Mouse (Mus musculus): Measurements from ENCODE around the gene Elane. TPM values are rescaled to one million over a fixed set of nuclear protein-coding genes. Genes with fewer than 3 reads are reported as not detected.

The Elane gene
- polyA plus RNA-seq, 1 experiment from 2014 or later, result 0.47 TPM

Small RNA genes within 50 kb of the gene (microRNA-seq; reads per million reads assigned to microRNA genes)
- not detected for gene Mir6910

Other genes with a start within 250 kb of the Elane start
- 19.8 and 20.8 TPM in 2 replicates for gene Shc2, start 248.3 kb upstream of the Elane start, polyA plus RNA-seq (2014; fragmentation: Nextera tagmentation; extraction: Ambion mirVana)
- gene Odf3l2, start 240.5 kb upstream of the Elane start, polyA plus RNA-seq (2014; fragmentation: Nextera tagmentation; extraction: Ambion mirVana), result 0.27 and 0.31 TPM in 2 replicates
- gene Madcam1, start 221.7 kb upstream of the Elane start, polyA plus RNA-seq (2014; fragmentation: Nextera tagmentation; extraction: Ambion mirVana), result 0.68 and 1.2 TPM in 2 replicates
- gene Tpgs1, start 216.9 kb upstream of the Elane start, polyA plus RNA-seq (2014; fragmentation: Nextera tagmentation; extraction: Ambion mirVana), result 107 and 108 TPM in 2 replicates
- 78.9 and 81.8 TPM in 2 replicates for gene Cdc34, start 204.1 kb upstream of the Elane start, polyA plus RNA-seq (2014; fragmentation: Nextera tagmentation; extraction: Ambion mirVana)
- 1.5 and 1.8 TPM in 2 replicates for gene Gzmm, start 197.2 kb upstream of the Elane start, polyA plus RNA-seq (2014; fragmentation: Nextera tagmentation; extraction: Ambion mirVana)
- 930 and 976 TPM in 2 replicates for gene Bsg, start 181.8 kb upstream of the Elane start, polyA plus RNA-seq (2014; fragmentation: Nextera tagmentation; extraction: Ambion mirVana)
- 2.9 and 4.3 TPM in 2 replicates for gene Hcn2, start 169.6 kb upstream of the Elane start, polyA plus RNA-seq (2014; fragmentation: Nextera tagmentation; extraction: Ambion mirVana)
- gene Polrmt, start 139.7 kb upstream of the Elane start, polyA plus RNA-seq (2014; fragmentation: Nextera tagmentation; extraction: Ambion mirVana), result 32.8 and 36.5 TPM in 2 replicates
- gene Fgf22, start 131.2 kb upstream of the Elane start, polyA plus RNA-seq (2014; fragmentation: Nextera tagmentation; extraction: Ambion mirVana), result 1.4 and 1.6 TPM in 2 replicates
- 92.8 and 96.7 TPM in 2 replicates for gene Rnf126, start 119.3 kb upstream of the Elane start, polyA plus RNA-seq (2014; fragmentation: Nextera tagmentation; extraction: Ambion mirVana)
- 1.6 and 2.2 TPM in 2 replicates for gene Fstl3, start 109.0 kb upstream of the Elane start, polyA plus RNA-seq (2014; fragmentation: Nextera tagmentation; extraction: Ambion mirVana)
- gene Prss57, start 95.3 kb upstream of the Elane start, polyA plus RNA-seq (2014; fragmentation: Nextera tagmentation; extraction: Ambion mirVana), result 0.08 and 0.29 TPM in 2 replicates
- 240 and 247 TPM in 2 replicates for gene Palm, start 92.7 kb upstream of the Elane start, polyA plus RNA-seq (2014; fragmentation: Nextera tagmentation; extraction: Ambion mirVana)
- gene Misp, start 65.3 kb upstream of the Elane start, polyA plus RNA-seq (2014; fragmentation: Nextera tagmentation; extraction: Ambion mirVana), result 0.08 and 0.74 TPM in 2 replicates
- gene Ptbp1, start 31.8 kb upstream of the Elane start, polyA plus RNA-seq (2014; fragmentation: Nextera tagmentation; extraction: Ambion mirVana), result 59.5 and 62.6 TPM in 2 replicates
- gene Prtn3, start 11.8 kb upstream of the Elane start, polyA plus RNA-seq (2014; fragmentation: Nextera tagmentation; extraction: Ambion mirVana), result 10.1 and 12.8 TPM in 2 replicates
- gene Plppr3, start 11.6 kb upstream of the Elane start, polyA plus RNA-seq (2014; fragmentation: Nextera tagmentation; extraction: Ambion mirVana), result 288 and 294 TPM in 2 replicates
- gene Cfd, start 4.6 kb downstream of the Elane start, polyA plus RNA-seq (2014; fragmentation: Nextera tagmentation; extraction: Ambion mirVana), result not detected in 2 replicates
- 42.0 and 42.5 TPM in 2 replicates for gene Med16, start 22.7 kb downstream of the Elane start, polyA plus RNA-seq (2014; fragmentation: Nextera tagmentation; extraction: Ambion mirVana)
- 1.1 TPM in 1 of 2 replicates, not detected in the other for gene Gm26602, start 24.6 kb downstream of the Elane start, polyA plus RNA-seq (2014; fragmentation: Nextera tagmentation; extraction: Ambion mirVana)
- 1.7 and 2.6 TPM in 2 replicates for gene Kiss1r, start 30.7 kb downstream of the Elane start, polyA plus RNA-seq (2014; fragmentation: Nextera tagmentation; extraction: Ambion mirVana)
- 228 and 232 TPM in 2 replicates for gene R3hdm4, start 35.0 kb downstream of the Elane start, polyA plus RNA-seq (2014; fragmentation: Nextera tagmentation; extraction: Ambion mirVana)
- 3.4 and 3.8 TPM in 2 replicates for gene Arid3a, start 40.8 kb downstream of the Elane start, polyA plus RNA-seq (2014; fragmentation: Nextera tagmentation; extraction: Ambion mirVana)
- 91.8 and 97.8 TPM in 2 replicates for gene Wdr18, start 73.9 kb downstream of the Elane start, polyA plus RNA-seq (2014; fragmentation: Nextera tagmentation; extraction: Ambion mirVana)
- gene Grin3b, start 84.5 kb downstream of the Elane start, polyA plus RNA-seq (2014; fragmentation: Nextera tagmentation; extraction: Ambion mirVana), result 0.30 and 0.33 TPM in 2 replicates
- 22.6 and 22.8 TPM in 2 replicates for gene Tmem259, start 98.1 kb downstream of the Elane start, polyA plus RNA-seq (2014; fragmentation: Nextera tagmentation; extraction: Ambion mirVana)
- 28.4 and 37.6 TPM in 2 replicates for gene Cnn2, start 102.3 kb downstream of the Elane start, polyA plus RNA-seq (2014; fragmentation: Nextera tagmentation; extraction: Ambion mirVana)
- gene Abca7, start 110.2 kb downstream of the Elane start, polyA plus RNA-seq (2014; fragmentation: Nextera tagmentation; extraction: Ambion mirVana), result 4.1 and 4.5 TPM in 2 replicates
- gene Arhgap45, start 130.4 kb downstream of the Elane start, polyA plus RNA-seq (2014; fragmentation: Nextera tagmentation; extraction: Ambion mirVana), result 1.1 and 1.7 TPM in 2 replicates
- 142 and 150 TPM in 2 replicates for gene Polr2e, start 153.5 kb downstream of the Elane start, polyA plus RNA-seq (2014; fragmentation: Nextera tagmentation; extraction: Ambion mirVana)
- gene Gpx4, start 160.9 kb downstream of the Elane start, polyA plus RNA-seq (2014; fragmentation: Nextera tagmentation; extraction: Ambion mirVana), result 556 and 557 TPM in 2 replicates
- gene Sbno2, start 219.3 kb downstream of the Elane start, polyA plus RNA-seq (2014; fragmentation: Nextera tagmentation; extraction: Ambion mirVana), result 12.3 and 12.6 TPM in 2 replicates
- 20.2 and 24.6 TPM in 2 replicates for gene Stk11, start 229.6 kb downstream of the Elane start, polyA plus RNA-seq (2014; fragmentation: Nextera tagmentation; extraction: Ambion mirVana)